Mouse (Mus musculus) layer of hippocampus, postnatal 10 days (tissue): Measurements from ENCODE around the gene Ap2s1. TPM values are rescaled to one million over a fixed set of nuclear protein-coding genes. Genes with fewer than 3 reads are reported as not detected.
A peak's percentile ranks its signal among the peaks of the same experiment; 100 is the strongest.

Experiments used
- DNase-seq, 2 experiments: peaks; one replicate each; pipeline ENCODE4 v3.0.0; 2021; ENCODE audit warnings: low spot score in 2 of 2
- total RNA-seq, 2 experiments: library from RNA; stranded (reverse); gene quantifications; 2 replicates each; pipeline ENCODE4 v1.2.3; 2021

Gene Ap2s1
- total RNA-seq, 2 experiments from 2014 or later: 348 to 366 TPM

DNA sequence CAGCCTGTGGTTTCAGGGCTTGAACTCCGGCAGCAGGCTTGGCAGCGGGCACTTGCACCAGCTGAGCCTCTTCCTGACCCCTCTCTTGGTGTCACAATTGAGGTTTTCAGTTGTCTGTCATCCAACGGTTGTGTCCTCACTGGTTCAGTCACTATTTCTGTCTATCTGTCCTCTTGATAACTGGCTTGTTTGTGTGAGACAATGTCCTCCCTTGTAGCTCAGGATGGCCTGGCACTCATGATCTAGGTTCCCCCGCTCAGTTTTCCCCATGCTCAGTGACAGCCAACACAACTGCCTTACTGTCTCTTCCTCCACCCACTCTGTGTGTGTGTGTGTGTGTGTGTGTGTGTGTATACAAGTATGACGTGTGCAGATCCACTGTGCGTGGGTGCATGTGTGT lies 9.4 kb downstream of the Ap2s1 start:
- no peak for DNase-seq

DNA sequence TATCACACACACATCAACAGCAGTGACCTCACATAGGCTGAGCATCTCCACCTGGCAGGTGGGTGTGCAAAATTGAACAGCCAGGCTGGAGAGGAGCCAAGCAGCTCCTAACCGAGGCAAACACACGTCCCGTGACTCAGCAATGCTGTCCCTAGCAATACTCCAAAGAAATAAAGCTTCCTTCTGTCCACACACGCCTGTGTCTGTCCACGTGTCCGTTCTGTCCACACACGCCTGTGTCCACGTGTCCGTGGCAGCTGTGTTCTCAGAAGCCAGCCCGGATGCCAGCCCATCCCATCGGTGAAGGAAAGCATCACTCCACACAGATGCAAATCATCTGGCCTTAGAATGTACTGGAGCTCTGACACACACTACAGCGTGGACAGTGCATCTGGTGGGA lies 13.8 kb downstream of the Ap2s1 start:
- DNase-seq: no peak

DNA sequence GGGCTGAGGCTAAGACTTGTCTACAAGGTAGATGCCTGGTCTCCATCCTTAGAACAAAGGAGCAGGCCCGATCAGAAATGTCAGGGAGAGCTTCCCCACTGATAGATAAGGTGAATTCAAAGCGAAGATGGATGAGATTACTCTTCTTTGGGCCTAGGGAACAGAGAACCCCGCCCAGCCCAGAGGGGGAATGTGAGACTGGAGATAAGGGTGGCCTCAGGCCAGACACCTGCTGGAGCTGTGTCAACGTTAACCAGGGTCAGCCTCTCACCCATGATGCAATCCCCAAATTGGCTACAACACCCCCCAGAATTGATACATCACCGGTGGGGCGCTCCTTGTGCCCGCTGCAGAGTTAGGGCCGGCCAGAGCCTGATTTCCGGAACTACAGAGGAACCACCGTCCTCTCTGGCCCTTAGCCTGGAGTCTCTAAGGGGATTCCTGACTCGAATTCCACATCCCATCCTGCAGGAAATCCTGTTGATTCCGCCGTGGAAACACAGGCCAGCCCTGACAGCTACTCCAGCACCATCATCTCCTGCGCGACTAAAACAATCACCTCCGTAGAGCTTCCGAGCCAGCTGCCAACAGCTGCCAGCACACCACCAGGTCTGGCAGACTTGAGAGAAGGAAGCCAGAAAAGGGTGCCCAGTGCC lies 17.3 kb downstream of the Ap2s1 start:
- DNase-seq: no peak

DNA sequence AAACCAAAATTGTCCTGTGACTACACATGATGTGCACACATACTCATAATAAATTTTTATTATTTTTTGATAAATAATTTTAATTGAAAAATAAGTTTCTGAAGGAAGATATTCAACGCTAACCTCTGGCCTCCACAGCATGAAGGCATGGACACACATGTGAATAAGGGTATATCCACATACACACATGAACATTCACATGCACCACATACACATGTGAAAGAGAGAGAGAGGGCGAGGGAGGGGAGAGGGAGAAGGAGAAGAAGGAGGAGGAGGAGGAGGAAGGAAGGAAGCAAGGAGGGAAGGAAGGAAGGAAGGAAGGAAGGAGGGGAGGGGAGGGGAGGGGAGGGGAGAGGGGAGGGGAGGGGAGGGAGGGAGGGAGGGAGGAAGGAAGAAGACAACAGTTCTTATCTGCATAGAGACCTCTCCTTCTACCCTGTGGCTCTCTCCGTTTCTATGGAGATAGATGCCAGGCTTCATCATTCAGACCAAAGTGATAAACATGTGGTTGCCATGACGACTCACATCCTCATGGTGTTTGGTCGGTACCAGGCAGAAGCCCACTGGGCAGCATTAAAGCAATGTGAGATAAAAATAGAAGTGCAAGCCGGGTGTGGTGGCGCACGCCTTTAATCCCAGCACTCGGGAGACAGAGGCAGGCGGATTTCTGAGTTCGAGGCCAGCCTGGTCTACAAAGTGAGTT lies 20.8 kb downstream of the Ap2s1 start:
- no peak for DNase-seq

DNA sequence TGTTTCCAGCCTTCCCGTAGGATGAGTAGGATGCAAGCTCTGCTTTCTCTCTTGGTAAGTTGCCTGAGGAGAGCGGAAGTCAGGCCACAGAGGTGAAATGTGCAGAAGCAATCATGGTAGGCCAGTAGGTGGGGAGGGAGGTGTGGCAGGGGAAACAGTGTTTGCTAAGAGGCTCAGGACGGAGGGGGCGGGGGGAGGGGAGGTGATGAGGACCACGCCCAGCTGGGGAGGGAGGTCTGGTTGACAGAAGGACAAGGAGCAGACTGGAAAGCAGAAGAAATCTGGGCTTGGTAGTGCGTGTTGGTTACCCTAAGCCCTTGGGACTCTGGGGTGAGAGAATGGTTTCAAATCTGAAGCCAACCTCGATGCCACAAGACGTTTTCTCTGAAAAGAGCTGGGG lies 22.1 kb downstream of the Ap2s1 start:
- no peak for DNase-seq

DNA sequence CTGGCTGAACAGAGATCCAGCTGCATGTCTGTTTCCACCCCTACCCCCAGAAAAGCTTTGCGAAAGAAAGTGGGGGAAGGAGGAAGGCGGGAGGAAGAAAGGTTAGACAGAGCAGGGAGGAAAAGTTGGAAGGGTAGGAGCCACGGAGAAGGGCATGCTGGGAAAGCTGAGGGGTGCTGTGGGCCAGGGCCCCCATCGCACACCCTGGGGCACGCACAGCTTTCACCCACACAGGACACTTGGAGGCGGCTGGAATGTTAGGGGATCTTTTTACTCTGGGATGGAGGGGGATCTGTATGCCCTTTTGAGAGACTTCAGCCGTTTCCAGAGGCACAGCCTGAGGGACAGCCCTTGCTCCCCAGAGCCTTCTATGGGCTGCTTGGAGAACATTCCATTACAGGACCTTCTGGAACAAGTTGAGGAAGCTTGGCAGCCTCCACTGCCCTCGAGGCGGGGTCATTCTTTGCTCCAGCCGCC lies 22.8 kb downstream of the Ap2s1 start:
- no peak for DNase-seq

DNA sequence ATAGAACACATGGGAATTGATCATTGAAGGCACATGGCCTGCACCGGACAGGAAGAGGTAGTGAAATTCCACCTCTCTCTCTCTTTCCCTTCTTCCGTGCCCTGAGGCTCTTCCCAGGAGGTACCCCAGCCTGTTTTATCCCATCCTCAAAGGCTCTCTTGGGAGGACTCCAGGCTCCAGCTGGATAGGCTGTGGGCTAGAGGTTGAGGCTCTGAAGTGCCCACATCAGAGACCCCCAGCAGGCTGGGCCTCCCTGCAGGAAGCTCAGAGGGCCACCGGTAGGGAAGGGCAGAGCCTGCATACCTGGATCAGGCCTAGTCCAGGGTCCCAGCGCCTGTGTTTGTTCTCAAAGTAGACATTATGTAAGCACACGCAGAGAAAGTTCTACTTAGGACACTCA lies 23.4 kb downstream of the Ap2s1 start:
- no peak for DNase-seq

DNA sequence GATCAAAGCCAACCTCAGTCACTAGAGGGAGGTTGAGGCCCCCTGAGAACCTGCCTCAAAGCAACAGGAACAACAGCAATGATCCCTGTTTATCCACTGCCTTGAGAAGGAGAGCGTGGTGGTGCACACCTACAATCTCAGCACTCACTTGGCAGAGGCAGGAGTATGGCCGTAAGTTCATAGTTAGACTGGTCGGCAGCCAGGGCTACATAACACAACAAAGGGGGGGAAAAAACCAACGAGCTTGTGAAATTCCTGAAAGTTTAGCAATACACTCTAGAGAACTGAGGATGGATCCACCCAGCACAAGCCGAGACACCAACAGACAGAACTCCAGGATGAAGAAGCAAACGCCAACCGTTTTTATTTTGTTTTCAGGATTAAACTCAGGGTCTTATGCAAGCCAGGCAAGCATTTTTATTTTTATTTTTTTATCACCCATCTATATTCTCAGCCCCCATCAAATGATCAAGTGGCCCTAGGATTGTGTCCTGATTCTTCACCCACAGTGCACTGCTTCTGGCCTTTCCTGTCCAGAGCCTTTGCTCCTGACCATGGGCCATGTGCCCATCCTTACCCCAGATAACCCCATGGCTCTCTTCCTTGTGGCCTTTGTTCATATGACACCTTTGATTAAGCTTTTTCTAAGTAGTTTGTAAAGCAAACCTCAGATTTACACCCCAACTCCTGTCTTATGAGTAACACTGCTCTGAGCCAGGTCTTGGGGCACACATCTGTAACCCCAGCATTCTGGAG lies 25.4 kb downstream of the Ap2s1 start:
- DNase-seq: no peak

DNA sequence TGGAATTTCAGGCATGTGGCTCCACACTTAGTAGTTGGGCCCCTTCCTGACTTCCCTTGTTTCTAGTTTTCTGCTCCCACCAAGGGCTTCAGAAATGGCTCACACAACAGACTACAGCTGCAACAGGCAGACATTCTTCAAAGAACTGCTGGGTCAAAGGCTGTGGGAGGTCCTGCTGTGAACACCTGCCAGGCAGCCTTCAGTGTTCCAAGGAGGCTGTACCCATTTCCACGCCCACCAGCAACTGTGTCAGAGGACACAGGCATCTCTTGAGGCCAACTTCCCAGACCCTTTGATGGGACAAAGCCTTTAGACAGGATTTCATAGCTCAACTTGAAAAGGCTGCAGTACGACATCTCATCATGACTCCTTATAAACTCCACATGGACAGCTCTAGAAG lies 28.2 kb downstream of the Ap2s1 start:
- no peak for DNase-seq

DNA sequence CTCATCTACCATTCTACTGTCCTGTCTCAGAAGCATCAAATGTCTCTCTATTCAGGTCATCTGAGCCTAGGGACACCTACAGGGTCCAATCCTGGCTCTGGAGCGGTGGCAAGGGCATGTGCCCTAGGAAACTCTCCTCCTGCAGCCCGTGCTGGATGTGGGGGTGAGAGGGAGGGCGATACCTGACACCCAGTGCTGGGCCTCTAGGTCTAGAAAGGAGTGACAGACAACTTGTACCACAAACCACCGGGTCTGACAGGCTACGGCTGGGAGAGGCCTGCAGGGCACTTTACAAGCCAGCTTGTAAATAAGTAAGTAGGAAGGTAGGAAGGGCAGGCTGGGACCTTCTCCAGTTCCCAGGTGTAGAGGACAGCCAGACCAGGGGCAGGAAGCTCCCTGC lies 37.7 kb downstream of the Ap2s1 start:
- DNase-seq: no peak

DNA sequence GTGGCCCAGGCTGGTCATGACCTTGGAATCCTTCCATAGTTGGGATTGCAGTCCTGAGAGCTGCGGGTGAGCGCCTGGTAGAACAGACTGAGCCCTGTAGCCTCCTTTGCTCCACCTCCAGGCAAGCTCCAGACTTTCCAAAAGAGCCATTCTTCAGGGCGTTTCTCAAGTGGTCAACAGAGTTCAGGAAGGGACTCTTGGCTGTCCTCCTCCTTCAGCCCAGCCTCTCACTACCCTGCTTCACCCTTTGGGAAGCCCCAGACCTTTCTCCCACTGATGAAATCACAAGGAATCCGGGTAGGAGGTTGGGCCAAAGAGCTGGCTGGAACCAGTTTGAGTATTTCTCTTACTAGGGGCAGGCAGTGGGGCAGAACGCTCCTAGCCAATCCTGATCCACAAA lies 41.9 kb downstream of the Ap2s1 start:
- DNase-seq: no peak

DNA sequence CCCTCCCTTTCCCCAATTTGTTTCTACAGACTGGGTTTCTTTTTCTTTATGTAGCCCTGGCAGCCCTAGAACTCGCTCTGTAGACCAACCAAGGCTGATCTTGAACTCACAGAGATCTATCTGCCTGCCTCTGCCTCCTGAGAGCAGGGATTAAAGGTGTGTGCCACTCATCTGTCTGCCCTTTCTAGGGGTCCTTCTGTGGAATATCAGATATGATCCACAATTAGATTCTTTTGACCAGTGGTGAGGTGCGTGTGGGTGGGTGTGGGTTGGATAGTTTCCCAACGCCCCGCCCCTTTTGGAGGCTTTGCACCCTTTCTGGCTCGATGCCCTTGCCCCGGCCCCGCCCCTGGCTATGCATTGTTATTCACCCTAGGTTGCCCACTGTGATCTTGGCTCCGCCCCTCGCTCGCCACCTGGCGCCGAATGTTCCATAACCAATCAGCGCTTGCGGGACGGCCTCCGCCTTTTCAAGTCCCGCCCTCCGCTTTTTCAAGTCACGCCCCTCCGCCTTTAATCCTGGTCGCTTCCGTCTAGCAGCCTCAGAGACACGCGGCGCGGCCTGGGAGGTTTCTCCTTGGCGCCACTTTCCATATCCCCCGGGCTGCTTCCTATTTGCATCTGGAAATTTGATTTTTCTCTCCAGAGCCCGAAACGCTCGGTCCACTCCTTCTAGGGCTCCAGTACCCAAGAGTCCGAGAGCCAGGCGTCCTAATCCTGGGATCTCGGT lies 42.8 kb downstream of the Ap2s1 start, which contains the start of gene Slc1a5:
Gene Slc1a5 (plus strand): TSS at position 516 of the 730 bp plus-strand sequence.
- peak; percentile 68 to 72 for DNase-seq

DNA sequence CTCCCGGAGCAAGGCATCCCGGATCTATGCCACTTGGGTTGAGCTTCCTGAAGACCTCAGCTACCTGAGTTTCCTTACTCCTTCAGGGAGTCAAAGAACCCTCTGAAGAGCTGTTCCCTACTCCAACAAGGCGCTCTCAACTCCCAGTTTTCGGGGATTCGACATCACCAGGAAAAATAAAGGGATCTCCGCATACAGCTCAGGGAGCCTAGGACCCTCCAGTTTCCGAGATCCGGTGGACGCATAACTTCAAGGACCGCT lies 43.3 kb downstream of the Ap2s1 start:
- no peak for DNase-seq

DNA sequence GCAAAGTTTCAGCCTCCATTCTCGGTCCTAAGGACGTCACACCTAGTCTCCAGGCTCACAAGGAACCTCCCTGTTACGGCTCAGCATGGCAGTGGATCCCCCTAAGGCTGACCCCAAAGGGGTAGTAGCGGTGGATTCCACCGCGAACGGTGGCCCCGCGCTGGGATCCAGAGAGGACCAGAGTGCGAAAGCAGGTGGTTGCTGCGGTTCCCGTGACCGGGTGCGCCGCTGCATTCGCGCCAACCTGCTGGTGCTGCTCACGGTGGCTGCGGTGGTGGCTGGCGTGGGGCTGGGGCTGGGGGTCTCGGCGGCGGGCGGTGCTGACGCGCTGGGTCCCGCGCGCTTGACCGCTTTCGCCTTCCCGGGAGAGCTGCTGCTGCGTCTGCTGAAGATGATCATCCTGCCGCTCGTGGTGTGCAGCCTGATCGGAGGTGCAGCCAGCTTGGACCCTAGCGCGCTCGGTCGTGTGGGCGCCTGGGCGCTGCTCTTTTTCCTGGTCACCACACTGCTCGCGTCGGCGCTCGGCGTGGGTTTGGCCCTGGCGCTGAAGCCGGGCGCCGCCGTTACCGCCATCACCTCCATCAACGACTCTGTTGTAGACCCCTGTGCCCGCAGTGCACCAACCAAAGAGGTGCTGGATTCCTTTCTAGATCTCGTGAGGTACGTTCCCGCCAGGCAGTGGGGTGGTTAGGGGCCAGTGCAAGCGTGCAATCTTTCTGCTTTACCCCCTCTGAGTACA lies 43.8 kb downstream of the Ap2s1 start:
- DNase-seq: peak; percentile 15 to 23

DNA sequence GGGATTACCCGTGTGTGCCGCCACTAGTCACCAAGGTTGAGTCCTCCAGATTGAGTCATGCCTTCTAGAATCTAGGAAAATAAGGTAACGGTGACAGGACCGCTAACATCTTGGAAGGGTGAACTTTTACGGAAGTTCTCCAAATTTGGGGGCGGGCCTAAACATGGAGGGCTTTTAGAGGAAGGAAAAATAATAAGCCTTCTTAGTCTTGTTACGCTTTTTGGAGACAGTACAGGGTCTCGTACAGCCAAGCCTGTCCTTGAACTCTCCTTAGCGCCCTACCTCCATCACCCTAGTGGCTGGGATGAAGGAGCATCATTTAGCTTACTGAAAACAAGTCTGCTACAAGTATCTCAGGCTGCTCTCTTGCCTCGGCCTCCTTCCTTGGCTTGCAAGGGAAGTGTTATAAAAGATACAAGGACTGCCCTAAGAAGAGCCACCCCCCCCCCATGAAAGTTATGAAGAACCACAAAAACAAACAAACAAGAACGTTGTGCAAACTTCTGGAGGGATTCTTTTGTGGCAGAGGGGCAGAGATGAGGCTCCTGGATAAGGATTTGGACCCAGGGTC lies 44.4 kb downstream of the Ap2s1 start:
- no peak for DNase-seq

DNA sequence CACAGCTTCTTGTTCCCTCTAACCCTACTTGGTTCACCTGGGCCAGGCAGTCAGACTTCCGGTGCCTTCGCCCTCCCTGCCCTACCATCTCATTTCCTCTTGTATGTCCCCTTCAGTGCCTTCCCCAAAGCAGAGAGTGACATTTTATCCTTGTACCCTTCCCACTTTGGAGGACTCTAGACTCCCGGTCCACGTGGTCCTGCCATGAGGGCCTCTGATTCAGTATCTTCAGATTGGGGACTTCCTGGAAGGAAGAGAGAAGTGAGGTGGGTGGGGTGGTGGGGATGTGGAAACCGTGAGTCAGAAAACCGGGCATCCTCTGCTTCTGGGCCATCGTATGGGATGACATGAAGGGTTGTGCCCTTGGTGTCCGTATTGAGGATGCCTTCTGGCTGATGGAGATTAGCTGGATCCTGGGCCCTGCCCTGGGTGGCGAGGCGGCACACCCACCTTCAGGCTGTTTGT lies 45.0 kb downstream of the Ap2s1 start:
- no peak for DNase-seq

DNA sequence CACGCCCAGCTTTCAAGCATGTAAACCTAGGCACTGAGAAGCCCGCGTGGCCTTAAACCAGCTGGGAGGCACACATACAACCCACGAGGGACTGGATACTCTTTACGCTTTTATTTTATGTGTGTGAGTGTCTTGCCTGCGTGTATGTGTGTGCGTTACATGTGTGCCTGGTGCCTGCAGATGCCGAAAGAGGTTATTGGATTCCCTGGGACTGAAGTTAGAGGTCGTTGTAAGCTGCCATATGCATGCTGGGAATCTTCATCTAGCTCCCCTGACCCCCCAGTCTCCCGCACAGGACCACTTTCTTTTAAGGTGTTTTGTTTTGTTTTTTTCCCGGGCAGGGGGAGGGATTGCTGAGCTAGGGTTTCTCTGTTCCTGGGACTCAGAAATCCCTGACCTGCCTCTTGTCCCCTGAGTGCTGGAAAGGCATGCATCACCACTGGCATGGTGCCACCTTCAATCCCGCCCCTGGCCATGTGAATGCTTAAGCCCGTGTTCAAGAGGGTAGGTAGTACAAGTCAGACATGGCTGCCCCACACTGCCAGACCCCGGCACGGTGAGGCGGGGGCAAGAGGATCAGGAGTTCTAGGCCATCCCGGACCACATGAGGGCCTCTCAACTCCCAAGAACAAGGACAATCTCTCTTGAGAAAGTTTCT lies 45.7 kb downstream of the Ap2s1 start:
- no peak for DNase-seq

DNA sequence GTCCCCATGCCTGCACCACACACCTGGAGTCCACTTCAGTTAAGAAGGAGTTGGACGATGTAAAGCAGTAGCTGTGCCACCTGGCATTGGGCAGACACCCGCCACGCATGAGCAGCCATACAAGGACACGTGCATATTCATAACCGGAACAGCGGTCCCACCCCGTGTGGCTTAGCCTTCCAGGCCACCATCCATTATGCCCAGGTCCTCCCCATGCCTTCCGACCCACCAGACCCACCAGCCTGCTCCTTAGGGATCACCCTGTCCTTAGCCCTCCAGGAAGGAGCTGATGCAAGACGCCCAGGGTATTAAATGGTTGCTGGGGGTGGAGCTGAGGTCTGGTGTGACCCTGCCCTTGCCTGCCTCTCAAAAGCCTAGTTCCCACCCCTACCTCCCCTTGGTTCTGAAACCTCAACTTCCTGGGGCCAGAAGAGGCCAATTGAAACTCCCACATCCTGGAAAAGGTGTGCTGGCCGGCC lies 46.3 kb downstream of the Ap2s1 start:
- DNase-seq: no peak

DNA sequence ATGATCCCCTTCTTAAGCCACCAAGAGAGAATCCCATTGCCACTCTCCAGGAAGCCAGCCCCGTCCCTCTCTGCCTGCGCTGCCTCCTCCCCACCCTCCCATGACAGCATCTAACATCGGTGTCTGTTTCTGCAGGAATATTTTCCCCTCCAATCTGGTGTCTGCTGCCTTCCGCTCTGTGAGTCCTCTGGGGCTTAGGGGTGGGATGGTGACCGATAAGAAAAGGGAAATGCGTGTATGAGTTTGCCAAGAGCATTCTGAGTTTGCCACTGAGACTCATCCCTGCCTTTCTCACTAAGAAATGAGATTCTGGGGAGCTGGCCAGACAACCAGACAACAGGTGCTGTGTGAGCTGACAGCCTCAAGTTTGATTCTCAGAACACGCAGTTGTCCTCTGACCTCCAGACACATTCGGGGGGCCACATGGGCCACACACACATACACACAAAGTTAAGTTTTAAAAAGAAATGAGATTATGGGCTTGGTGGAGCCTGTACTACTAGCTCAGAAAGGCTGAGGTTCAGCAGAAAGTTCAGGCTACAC lies 47.4 kb downstream of the Ap2s1 start:
- no peak for DNase-seq

DNA sequence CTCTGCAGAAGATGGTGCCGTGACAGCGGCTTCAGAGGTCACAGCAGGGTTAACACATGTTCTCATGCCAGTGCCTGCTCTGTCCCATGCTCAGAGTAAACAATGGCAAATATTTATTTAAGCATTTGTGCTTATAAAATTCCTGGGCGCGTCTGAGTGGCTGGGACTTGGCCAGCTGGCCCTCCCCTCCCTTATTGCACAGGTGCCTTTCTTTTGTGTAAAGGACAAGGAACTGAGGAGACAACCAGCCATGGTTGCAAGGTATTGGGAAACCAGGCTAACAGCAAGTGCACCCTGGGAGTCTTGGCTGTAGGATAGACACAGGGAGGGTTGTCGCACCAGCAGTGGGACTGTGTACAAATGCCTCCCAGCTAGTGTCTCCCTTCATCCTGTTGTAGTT lies 54.1 kb downstream of the Ap2s1 start:
- no peak for DNase-seq
